Mouse (Mus musculus): ENCODE measurements around the gene Dcun1d1.

Dcun1d1 gene

GRCm38 (mm10) chr3:35937345-35937744 lies at the start of gene Dcun1d1:
TSS of gene Dcun1d1 (minus strand) at chr3:35937445.
- no peak for DNase-seq

GRCm38 (mm10) chr3:35986266-35986665 lies 49.0 kb upstream of the Dcun1d1 start:
- DNase-seq: no peak

- peak; percentile 59 for DNase-seq
These were observed 36.3 kb upstream of the Dcun1d1 start for GRCm38 (mm10) chr3:35973551-35973950.

- DNase-seq: no peak
These were observed 35.7 kb upstream of the Dcun1d1 start for GRCm38 (mm10) chr3:35972985-35973384.

GRCm38 (mm10) chr3:35971149-35971548 lies 33.9 kb upstream of the Dcun1d1 start:
- no peak for DNase-seq

GRCm38 (mm10) chr3:35970441-35970840 lies 33.2 kb upstream of the Dcun1d1 start:
- DNase-seq: peak; percentile 82

- DNase-seq: no peak
These were observed 30.2 kb upstream of the Dcun1d1 start for GRCm38 (mm10) chr3:35967366-35967921.

GRCm38 (mm10) chr3:35966493-35966892 lies 29.2 kb upstream of the Dcun1d1 start:
- no peak for DNase-seq

GRCm38 (mm10) chr3:35964928-35965327 lies 27.7 kb upstream of the Dcun1d1 start:
- no peak for DNase-seq

- DNase-seq: no peak
These were observed 26.7 kb upstream of the Dcun1d1 start for GRCm38 (mm10) chr3:35963921-35964320.

GRCm38 (mm10) chr3:35963401-35963800 lies 26.2 kb upstream of the Dcun1d1 start:
- no peak for DNase-seq

GRCm38 (mm10) chr3:35962967-35963366 lies 25.7 kb upstream of the Dcun1d1 start:
- no peak for DNase-seq

- no peak for DNase-seq
These were observed 20.0 kb upstream of the Dcun1d1 start for GRCm38 (mm10) chr3:35957230-35957629.

GRCm38 (mm10) chr3:35954901-35955575 lies 17.8 kb upstream of the Dcun1d1 start:
- DNase-seq: no peak

GRCm38 (mm10) chr3:35953816-35954215 lies 16.6 kb upstream of the Dcun1d1 start:
- DNase-seq: no peak

- no peak for DNase-seq
These were observed 15.9 kb upstream of the Dcun1d1 start for GRCm38 (mm10) chr3:35953184-35953583.

- no peak for DNase-seq
These were observed 11.0 kb upstream of the Dcun1d1 start for GRCm38 (mm10) chr3:35948197-35948596.

- no peak for DNase-seq
These were observed 3.4 kb upstream of the Dcun1d1 start for GRCm38 (mm10) chr3:35940520-35941135.

GRCm38 (mm10) chr3:35940047-35940446 lies 2.8 kb upstream of the Dcun1d1 start:
- DNase-seq: no peak

GRCm38 (mm10) chr3:35933405-35933777 lies 3.9 kb downstream of the Dcun1d1 start:
- no peak for DNase-seq

GRCm38 (mm10) chr3:35932735-35933404 lies 4.4 kb downstream of the Dcun1d1 start:
- peak; percentile 79 for DNase-seq

GRCm38 (mm10) chr3:35931896-35932727 lies 5.1 kb downstream of the Dcun1d1 start:
- DNase-seq: peak; percentile 52

- DNase-seq: peak; percentile 65
These were observed 5.9 kb downstream of the Dcun1d1 start for GRCm38 (mm10) chr3:35931359-35931758.

Data from kidney, adult 9 months (tissue).